Mouse (Mus musculus) liver, postnatal 0 days (tissue): ENCODE results near the gene Gtpbp3. TPM values are rescaled to one million over a fixed set of nuclear protein-coding genes. Genes with fewer than 3 reads are reported as not detected.

Source experiments
- ATAC-seq: fragments of 200-750 bp; cut with Nextera tagmentation; 2 replicates; pipeline ENCODE4 v1.8.0; 2017; ENCODE audit warnings: mild to moderate bottlenecking, moderate library complexity
- DNase-seq: peaks from one replicate; pipeline ENCODE4 v3.0.0-alpha.2; 2016
- H3K27ac ChIP-seq: fragments of 300-500 bp; sonication (generic); 2 replicates; pipeline ENCODE4 v1.5.1; 2014; ENCODE audit warnings: antibody characterized with exemption, moderate library complexity, mild to moderate bottlenecking, low read depth
- H3K27me3 ChIP-seq: fragments of 300-500 bp; sonication (generic); 2 replicates; pipeline ENCODE4 v1.6.1; 2014; ENCODE audit warnings: low read length, control low read depth, mixed read lengths; ENCODE audit not compliant: insufficient read depth
- H3K36me3 ChIP-seq: fragments of 300-500 bp; sonication (generic); replicated peaks from 2 replicates; pipeline ENCODE4 v1.6.1; 2014; ENCODE audit warnings: mild to moderate bottlenecking, control low read depth, low read length, moderate library complexity, mixed read lengths; ENCODE audit not compliant: insufficient read depth
- H3K4me1 ChIP-seq: fragments of 300-500 bp; sonication (generic); 2 replicates; pipeline ENCODE4 v1.6.1; 2014; ENCODE audit warnings: antibody characterized with exemption, mild to moderate bottlenecking, control low read depth; ENCODE audit not compliant: insufficient read depth
- H3K4me2 ChIP-seq: fragments of 300-500 bp; sonication (generic); 2 replicates; pipeline ENCODE4 v1.6.1; 2014; ENCODE audit warnings: low read depth, mild to moderate bottlenecking, low read length, moderate library complexity, mixed read lengths
- H3K4me3 ChIP-seq: fragments of 300-500 bp; sonication (generic); 2 replicates; pipeline ENCODE4 v1.5.1; 2014; ENCODE audit warnings: low read depth, low read length
- H3K9ac ChIP-seq: fragments of 300-500 bp; sonication (generic); replicated peaks from 2 replicates; pipeline ENCODE4 v1.6.1; 2014; ENCODE audit warnings: mild to moderate bottlenecking, moderate library complexity
- H3K9me3 ChIP-seq: fragments of 300-500 bp; sonication (generic); 2 replicates; pipeline ENCODE4 v1.6.1; 2016; ENCODE audit warnings: mild to moderate bottlenecking, control low read depth, low read length, mixed read lengths
- CTCF ChIP-seq: sonication (generic); IDR thresholded peaks from 2 replicates; pipeline ENCODE4 v1.5.1; 2016; ENCODE audit warnings: antibody characterized with exemption, low read depth
- EP300 ChIP-seq: IDR thresholded peaks from 2 replicates; pipeline ENCODE4 v1.6.1; 2016; ENCODE audit warnings: antibody characterized with exemption, low read depth, mild to moderate bottlenecking
- WGBS: fragments of 180-500 bp; shearing (Covaris S2); extraction: QIAGEN DNeasy Blood & Tissue Kit; methylation state at CpG from one replicate; pipeline ENCODE4 v1.1.7; 2014; ENCODE audit not compliant: insufficient replicate concordance; 5-methylcytosine and 5-hydroxymethylcytosine counted together
- polyA plus RNA-seq: library from polyadenylated mRNA; unstranded; fragments of >200 nt; fragmentation: Nextera tagmentation; extraction: Ambion mirVana; gene quantifications from 2 replicates; pipeline ENCODE4 v1.2.1, GENCODE M21; 2015

Gene Gtpbp3
- polyA plus RNA-seq, 1 experiment from 2014 or later: 4.9 TPM

DNA sequence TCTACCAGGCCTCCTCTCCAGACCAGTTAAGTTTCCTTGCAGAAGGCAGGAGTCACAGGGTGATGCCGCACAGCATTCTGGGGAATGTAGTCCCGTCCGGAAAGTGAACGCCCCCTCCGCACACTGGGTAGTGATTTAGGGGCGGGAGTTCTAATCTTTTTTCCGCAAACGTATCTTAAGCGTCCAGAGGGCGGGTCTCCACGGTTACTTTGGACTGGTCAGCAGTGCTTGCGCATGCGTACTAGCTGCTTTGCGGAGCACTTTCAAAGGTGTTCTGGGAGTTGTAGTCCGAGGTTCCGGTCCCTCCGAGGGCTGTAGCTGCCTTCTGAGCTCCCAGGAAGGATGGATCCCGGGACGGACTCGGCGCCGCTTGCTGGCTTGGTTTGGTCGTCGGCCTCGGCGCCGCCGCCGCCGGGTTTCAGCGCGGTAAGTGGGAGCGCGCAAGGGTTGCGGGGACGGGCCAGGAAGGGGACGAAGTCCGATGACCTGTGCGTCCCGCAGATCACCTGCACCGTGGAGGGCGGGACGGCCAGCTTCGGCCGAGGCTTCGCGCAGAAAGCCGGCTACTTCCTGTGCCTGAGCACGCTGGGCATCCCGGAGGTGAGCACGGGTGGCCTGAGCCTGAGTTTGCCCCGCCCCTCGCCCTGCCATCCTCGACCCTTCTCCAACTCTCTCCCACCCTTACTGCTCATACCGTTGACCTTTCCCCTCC is 54.9 kb downstream of the Gtpbp3 start, which contains the start of gene Mvb12a:
Mvb12a (plus strand) TSS at position 291 of the 712 bp plus-strand sequence.
- WGBS: under 1% methylated on average over 55 of the region's 55 CpGs
- peak; percentile 94 for ATAC-seq

GRCm38 (mm10) chr8:71543755-71544154 is 55.9 kb downstream of the Gtpbp3 start:
- Histone ChIP-seq H3K9me3 (no peaks in the 10 kb centered on the region), H3K36me3 (peaks cover 15% of the 10 kb centered on the region), H3K4me3 (peak overlapping the region; percentile 68; the same call in 1 of the 2 replicates), H3K9ac (no peak overlapping the region; the same call in 1 of the 2 replicates), H3K27me3 (no peaks in the 10 kb centered on the region), H3K4me1 (peaks cover 9% of the 10 kb centered on the region), H3K27ac (no peak overlapping the region), H3K4me2 (peak overlapping the region; percentile 76)
- no peak for DNase-seq
- 80% methylated on average over 9 of the region's 9 CpGs for WGBS
- ATAC-seq: no peak
- TF ChIP-seq EP300 (no peak), CTCF (no peak)

More for the DNA sequence above, 54.9 kb downstream of the Gtpbp3 start, which contains the start of gene Mvb12a:
- peak; percentile 93 for DNase-seq
- Histone ChIP-seq H3K27me3 (no peaks in the 10 kb centered on the region), H3K9me3 (no peaks in the 10 kb centered on the region), H3K9ac (peak within 1 kb of the TSS; percentile 66), H3K4me1 (peaks cover 18% of the 10 kb centered on the region), H3K27ac (peak within 1 kb of the TSS; percentile 85), H3K36me3 (peaks cover 11% of the 10 kb centered on the region), H3K4me3 (peak within 1 kb of the TSS; percentile 68), H3K4me2 (peak within 1 kb of the TSS; percentile 76)
- TF ChIP-seq EP300: no peak
- no peak for TF ChIP-seq CTCF

GRCm38 (mm10) chr8:71545053-71545452 is 57.1 kb downstream of the Gtpbp3 start:
- no peak overlapping the region for H3K4me3 ChIP-seq
- no peak overlapping the region for H3K4me2 ChIP-seq
- no peak overlapping the region for H3K27ac ChIP-seq
- TF ChIP-seq EP300: no peak
- TF ChIP-seq CTCF: no peak
- DNase-seq (no peak), ATAC-seq (no peak)
- no peaks in the 10 kb centered on the region for H3K9me3 ChIP-seq
- H3K9ac ChIP-seq: no peak overlapping the region
- 82% methylated on average over 11 of the region's 11 CpGs for WGBS
- no peaks in the 10 kb centered on the region for H3K27me3 ChIP-seq
- H3K36me3 ChIP-seq: peaks cover 15% of the 10 kb centered on the region
- peaks cover 9% of the 10 kb centered on the region for H3K4me1 ChIP-seq

- Histone ChIP-seq H3K27ac (no peak overlapping the region), H3K4me1 (peaks cover 9% of the 10 kb centered on the region), H3K27me3 (no peaks in the 10 kb centered on the region), H3K9me3 (no peaks in the 10 kb centered on the region), H3K4me3 (no peak overlapping the region), H3K4me2 (no peak overlapping the region), H3K9ac (no peak overlapping the region), H3K36me3 (peaks cover 15% of the 10 kb centered on the region)
- TF ChIP-seq CTCF: no peak
- 86% methylated on average over 7 of the region's 7 CpGs for WGBS
- no peak for ATAC-seq
- DNase-seq: no peak
Observed at GRCm38 (mm10) chr8:71547590-71547989, 59.7 kb downstream of the Gtpbp3 start.

Other genes with a start within 250 kb of the Gtpbp3 start
- 3.8 and 5.1 TPM in 2 replicates for gene Myo9b, start 215.4 kb upstream of the Gtpbp3 start, polyA plus RNA-seq
- gene Haus8, start 215.2 kb upstream of the Gtpbp3 start, polyA plus RNA-seq: 16.5 and 18.6 TPM in 2 replicates
- gene Use1, start 121.3 kb upstream of the Gtpbp3 start, polyA plus RNA-seq: 62.8 and 64.6 TPM in 2 replicates
- 5.3 and 5.9 TPM in 2 replicates for gene Ocel1, start 116.8 kb upstream of the Gtpbp3 start, polyA plus RNA-seq
- 38.0 and 46.6 TPM in 2 replicates for gene Nr2f6, start 106.1 kb upstream of the Gtpbp3 start, polyA plus RNA-seq
- gene Ushbp1, start 92.3 kb upstream of the Gtpbp3 start, polyA plus RNA-seq: 4.6 and 5.6 TPM in 2 replicates
- 40.0 and 40.7 TPM in 2 replicates for gene Babam1, start 91.2 kb upstream of the Gtpbp3 start, polyA plus RNA-seq
- gene Ankle1, start 82.1 kb upstream of the Gtpbp3 start, polyA plus RNA-seq: 11.4 and 11.9 TPM in 2 replicates
- 4.5 and 5.0 TPM in 2 replicates for gene Abhd8, start 24.4 kb upstream of the Gtpbp3 start, polyA plus RNA-seq
- gene Mrpl34, start 23.1 kb upstream of the Gtpbp3 start, polyA plus RNA-seq: 119 and 120 TPM in 2 replicates
- 30.3 and 31.0 TPM in 2 replicates for gene Dda1, start 18.9 kb upstream of the Gtpbp3 start, polyA plus RNA-seq
- 0.14 and 0.27 TPM in 2 replicates for gene Ano8, start 2.1 kb upstream of the Gtpbp3 start, polyA plus RNA-seq
- gene Plvap, start 23.6 kb downstream of the Gtpbp3 start, polyA plus RNA-seq: 29.1 and 31.1 TPM in 2 replicates
- gene Ccdc194, start 37.6 kb downstream of the Gtpbp3 start, polyA plus RNA-seq: 0.20 TPM in 1 of 2 replicates, not detected in the other
- gene Bst2, start 49.4 kb downstream of the Gtpbp3 start, polyA plus RNA-seq: 57.0 and 62.1 TPM in 2 replicates
- 61.7 and 62.5 TPM in 2 replicates for gene Mvb12a, start 54.8 kb downstream of the Gtpbp3 start, polyA plus RNA-seq
- gene Tmem221, start 70.8 kb downstream of the Gtpbp3 start, polyA plus RNA-seq: 0.62 and 0.66 TPM in 2 replicates
- 0.08 TPM in 1 of 2 replicates, not detected in the other for gene Nxnl1, start 78.5 kb downstream of the Gtpbp3 start, polyA plus RNA-seq
- 6.0 and 6.8 TPM in 2 replicates for gene Slc27a1, start 80.8 kb downstream of the Gtpbp3 start, polyA plus RNA-seq
- gene Pgls, start 104.1 kb downstream of the Gtpbp3 start, polyA plus RNA-seq: 153 and 158 TPM in 2 replicates
- 9.2 and 11.2 TPM in 2 replicates for gene Fam129c, start 109.5 kb downstream of the Gtpbp3 start, polyA plus RNA-seq
- 25.0 and 25.7 TPM in 2 replicates for gene Colgalt1, start 122.9 kb downstream of the Gtpbp3 start, polyA plus RNA-seq
- gene Unc13a, start 183.7 kb downstream of the Gtpbp3 start, polyA plus RNA-seq: 0.25 and 0.36 TPM in 2 replicates
- gene Jak3, start 188.2 kb downstream of the Gtpbp3 start, polyA plus RNA-seq: 4.3 and 4.6 TPM in 2 replicates
- gene Insl3, start 201.1 kb downstream of the Gtpbp3 start, polyA plus RNA-seq: 1.3 and 2.8 TPM in 2 replicates
- 3.0 TPM in 2 replicates for gene B3gnt3, start 213.7 kb downstream of the Gtpbp3 start, polyA plus RNA-seq
- gene Fcho1, start 237.6 kb downstream of the Gtpbp3 start, polyA plus RNA-seq: 15.3 and 16.7 TPM in 2 replicates